Mouse (Mus musculus) stomach, adult 2 months (tissue): Measurements from ENCODE around the gene Spice1. TPM values are rescaled to one million over a fixed set of nuclear protein-coding genes. Genes with fewer than 3 reads are reported as not detected.

Experiments used
- polyA plus RNA-seq: library from polyadenylated mRNA; depleted of rRNA; stranded (reverse); fragments of >200 nt; gene quantifications from 2 replicates; pipeline ENCODE4 v1.2.3, GENCODE M21; 2012; rRNA removed

Gene Spice1
- 1.5 and 3.0 TPM in 2 replicates for polyA plus RNA-seq

DNA sequence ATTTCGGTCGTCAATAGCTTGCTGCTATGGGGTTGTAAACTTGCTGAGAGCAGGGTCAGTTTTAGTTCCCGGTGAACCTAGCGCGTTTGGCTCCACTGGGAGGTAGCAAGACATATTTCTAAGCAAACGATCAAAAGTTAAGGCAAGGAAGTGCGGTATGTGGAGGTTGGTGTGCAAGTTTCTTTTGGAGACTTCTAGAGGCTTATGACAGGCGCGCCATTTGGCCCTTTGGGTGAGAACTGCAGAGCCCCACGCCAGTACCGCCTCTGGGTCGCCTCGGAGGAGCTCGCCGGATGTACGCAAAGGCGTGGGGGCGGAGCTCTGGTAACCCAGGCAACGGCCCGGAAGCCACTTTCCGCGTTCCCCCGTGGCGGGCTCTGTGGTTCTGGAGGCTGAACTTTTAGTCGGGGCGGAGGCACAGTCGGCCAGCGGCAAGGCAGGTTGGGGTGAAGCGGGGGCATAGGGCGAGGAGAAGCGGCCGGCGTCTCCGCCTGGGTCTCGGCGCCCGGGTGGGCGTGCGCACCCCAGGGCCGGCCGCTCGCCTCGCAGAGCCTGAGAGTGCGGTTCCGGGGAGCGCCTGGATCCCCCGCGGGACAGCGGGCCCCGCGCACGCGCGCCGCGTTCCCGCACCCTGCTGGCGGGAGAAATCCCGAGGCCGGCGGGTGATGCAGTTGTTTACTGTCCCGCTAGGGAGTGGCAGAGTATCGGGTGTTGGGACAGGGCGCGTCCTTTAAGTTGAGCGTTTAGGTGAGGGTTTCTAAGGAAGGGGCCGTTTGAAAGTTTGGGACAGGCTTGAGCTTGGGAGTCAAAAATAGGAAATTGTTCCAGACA, at the start of gene Spice1:
TSS of gene Spice1 (plus strand) at position 51 of the 831 bp plus-strand sequence.

DNA sequence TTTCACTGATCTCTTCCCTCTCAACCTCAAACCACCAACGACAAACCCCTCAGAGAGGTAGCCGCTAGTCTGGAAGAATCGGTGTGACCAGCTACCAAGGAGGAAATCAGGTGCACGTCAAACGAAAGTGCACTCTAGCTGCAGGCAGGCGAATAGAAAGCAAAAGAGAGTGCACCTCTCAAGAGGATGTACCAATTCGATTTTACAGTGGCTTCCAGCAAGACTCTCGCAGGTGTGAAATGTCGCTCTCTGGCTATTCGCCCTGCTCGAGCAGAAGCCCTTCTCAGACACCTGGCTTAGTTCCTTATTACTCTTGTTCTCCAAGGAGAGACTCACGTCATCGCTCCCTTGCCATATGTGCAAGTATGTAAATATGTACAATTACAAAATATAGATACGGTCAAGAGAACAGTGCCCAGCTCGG, 14.0 kb upstream of the Spice1 start, which contains the start of gene Sidt1:
TSS of gene Sidt1 (minus strand) at position 336 of the 424 bp plus-strand sequence.

DNA sequence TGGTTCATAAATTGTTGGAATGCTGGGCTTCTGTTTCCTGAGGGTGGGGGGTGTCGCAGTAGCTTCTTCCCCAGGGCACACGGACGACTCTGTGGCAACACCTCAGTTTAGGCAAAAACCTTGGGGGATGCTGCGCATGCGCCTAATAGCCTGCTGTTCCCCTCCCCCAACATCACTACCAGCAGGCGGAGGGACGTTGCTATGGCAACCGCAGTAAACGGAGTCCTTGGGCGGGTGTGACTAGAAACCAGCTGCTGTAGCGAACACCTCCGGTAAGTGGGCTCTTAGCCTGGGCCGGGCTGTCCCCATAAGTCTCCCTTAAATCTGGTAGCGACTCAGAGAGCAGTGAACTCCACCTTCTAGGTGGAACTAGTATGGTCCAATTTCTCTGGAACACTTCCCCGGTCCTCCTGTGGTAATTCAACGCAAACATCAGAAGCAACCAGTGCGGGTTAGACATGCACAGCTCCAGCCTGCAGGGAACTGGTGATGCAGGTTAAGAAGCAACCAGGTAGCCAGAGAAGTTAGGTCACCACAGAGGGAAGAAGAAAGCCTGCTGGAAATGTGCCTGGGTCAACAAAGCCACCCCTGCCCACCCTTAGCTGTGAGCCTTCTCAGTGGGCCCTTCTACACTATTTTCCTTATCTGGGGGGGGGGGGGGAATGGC, 47.8 kb downstream of the Spice1 start, which contains the start of gene Cfap44:
TSS of gene Cfap44 (plus strand) at position 220 of the 667 bp plus-strand sequence.

Other genes starting within 250 kb of the Spice1 start
- 3.1 and 4.6 TPM in 2 replicates for gene Atp6v1a, start 207.4 kb upstream of the Spice1 start, polyA plus RNA-seq
- gene Naa50, start 207.3 kb upstream of the Spice1 start, polyA plus RNA-seq, result 4.8 and 6.8 TPM in 2 replicates
- gene Usf3, start 173.9 kb upstream of the Spice1 start, polyA plus RNA-seq, result 2.7 and 4.5 TPM in 2 replicates
- gene Sidt1, start 13.9 kb upstream of the Spice1 start, polyA plus RNA-seq, result 6.4 and 8.7 TPM in 2 replicates
- gene Cfap44, start 47.7 kb downstream of the Spice1 start, polyA plus RNA-seq, result 0.03 TPM in 1 of 2 replicates, not detected in the other
- 5.0 and 5.4 TPM in 2 replicates for gene Boc, start 211.8 kb downstream of the Spice1 start, polyA plus RNA-seq